Mouse (Mus musculus) erythroblast, embryonic 14.5 days (primary cell): Measurements from ENCODE around the gene Whamm.

Source experiments
- GATA1 ChIP-seq: IDR thresholded peaks from 2 replicates; pipeline ENCODE4 v1.6.1; 2012; ENCODE audit warnings: low read length, inconsistent platforms, mixed read lengths
- TAL1 ChIP-seq: IDR thresholded peaks from 3 replicates; pipeline ENCODE4 v1.6.1; 2012; ENCODE audit warnings: low read length, inconsistent platforms, mixed read lengths

GRCm38 (mm10) chr7:81565381-81566055 is 5.5 kb upstream of the Whamm start:
- no peak for TF ChIP-seq TAL1
- no peak for TF ChIP-seq GATA1
